Mouse (Mus musculus): ENCODE measurements around the gene Vcp.

Gene Vcp

GRCm38 (mm10) chr4:42972952-42973351 lies 27.4 kb downstream of the Vcp start:
- DNase-seq (ENCODE audit: low spot score) = no peak

DNA sequence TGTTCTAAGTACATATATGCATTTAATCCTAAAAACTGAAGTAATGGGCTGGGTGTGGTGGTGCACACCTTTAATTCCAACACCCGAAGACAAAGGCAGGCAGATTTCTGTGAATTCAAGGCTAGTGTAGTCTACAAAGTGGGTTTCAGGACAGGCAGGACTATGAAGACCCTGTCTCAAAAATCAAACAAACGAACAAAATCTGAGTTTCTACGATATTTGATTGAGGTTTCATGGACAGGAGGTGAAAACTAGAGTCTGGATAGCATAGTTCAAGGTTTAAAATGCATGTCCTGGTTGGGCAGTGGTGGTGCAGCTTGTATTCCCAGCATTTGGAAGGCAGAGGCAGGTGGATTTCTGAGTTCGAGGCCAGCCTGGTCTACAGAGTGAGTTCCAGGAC lies 31.0 kb downstream of the Vcp start, which contains the start of gene 1700022I11Rik:
TSS of gene 1700022I11Rik (plus strand) at position 301 of the 400 bp plus-strand sequence.
- DNase-seq (ENCODE audit: low spot score) = no peak

GRCm38 (mm10) chr4:42965039-42965719 lies 35.1 kb downstream of the Vcp start:
- no peak for DNase-seq (ENCODE audit: low spot score)

DNA sequence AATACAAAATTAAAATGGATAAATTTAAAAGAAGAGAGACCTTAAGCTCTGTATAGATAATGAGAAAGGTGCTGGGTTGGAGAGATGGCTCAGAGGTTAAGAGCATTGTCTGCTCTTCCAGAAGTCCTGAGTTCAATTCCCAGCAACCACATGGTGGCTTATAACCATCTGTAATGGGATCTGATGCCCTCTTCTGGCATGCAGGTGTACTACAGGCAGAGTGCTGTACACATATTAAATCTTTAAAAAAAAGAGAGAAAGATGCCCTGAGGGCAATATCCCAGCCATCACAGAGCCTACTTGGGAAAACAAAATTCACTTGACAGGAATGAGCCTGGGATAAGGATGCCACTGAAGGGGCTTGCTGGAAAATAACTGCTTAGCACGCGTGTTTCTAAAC lies 36.8 kb downstream of the Vcp start:
- no peak for DNase-seq (ENCODE audit: low spot score)

DNA sequence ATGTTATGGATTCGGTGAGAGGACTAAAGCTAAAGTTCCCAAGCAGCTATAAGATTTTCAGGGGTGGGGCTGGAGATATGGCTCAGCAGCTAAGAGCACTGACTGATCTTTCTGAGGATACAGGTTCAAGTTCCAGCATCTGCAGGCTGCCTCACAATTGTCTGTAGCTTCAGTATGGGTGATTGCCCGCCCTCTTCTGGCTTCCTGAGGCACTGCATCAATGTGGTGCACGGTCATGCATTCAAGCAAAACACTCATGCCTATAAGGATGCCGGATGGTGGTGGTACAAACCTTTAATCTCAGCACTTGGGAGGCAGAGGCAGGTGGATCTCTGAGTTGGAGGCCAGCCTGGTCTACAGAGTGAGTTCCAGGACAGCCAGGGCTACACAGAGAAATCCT lies 38.7 kb downstream of the Vcp start:
- no peak for DNase-seq (ENCODE audit: low spot score)

GRCm38 (mm10) chr4:42959382-42959781 lies 40.9 kb downstream of the Vcp start:
- DNase-seq (ENCODE audit: low spot score) = no peak

DNA sequence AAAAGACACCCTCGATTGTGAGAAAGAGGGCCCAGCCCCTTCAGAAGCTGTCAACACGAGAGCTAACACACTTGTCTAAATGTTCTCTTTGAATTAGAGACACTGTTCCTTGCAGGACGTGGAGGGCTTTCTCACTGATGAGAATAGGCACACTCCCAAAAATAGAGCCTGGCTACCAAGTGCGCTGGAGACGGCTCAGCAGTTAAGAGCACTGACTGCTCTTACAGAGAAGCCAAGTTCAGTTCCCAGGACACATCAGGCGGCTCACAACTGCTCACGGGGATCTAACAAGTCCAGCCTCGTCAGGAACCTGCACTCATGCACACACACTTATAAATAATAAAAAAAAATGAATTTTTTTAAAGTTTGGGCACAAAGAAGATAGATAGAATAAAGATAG lies 41.4 kb downstream of the Vcp start:
- DNase-seq (ENCODE audit: low spot score) = no peak

DNA sequence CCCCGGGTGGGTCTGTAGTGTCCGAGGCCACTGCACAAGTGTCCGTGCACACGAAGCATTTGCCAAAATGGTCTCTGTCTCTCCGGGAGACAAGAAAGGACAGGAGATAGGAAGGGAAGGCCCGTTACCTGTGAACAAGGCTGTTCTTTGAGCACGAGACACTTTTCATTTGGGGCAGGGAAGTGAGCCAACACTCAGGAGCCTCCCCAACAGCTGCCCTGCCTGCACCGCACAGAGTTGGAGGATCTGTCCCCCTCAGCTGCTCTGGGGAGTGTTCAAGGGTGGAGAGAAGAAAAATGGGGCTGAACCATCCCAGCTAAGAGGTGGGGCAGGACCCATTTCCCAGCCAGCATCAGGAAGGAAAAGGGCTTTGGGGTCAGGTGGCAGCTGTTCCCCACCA lies 42.3 kb downstream of the Vcp start:
- DNase-seq (ENCODE audit: low spot score) = no peak

GRCm38 (mm10) chr4:42957306-42957705 lies 43.0 kb downstream of the Vcp start:
- no peak for DNase-seq (ENCODE audit: low spot score)

- DNase-seq (ENCODE audit: low spot score) = no peak
These were observed 43.7 kb downstream of the Vcp start for GRCm38 (mm10) chr4:42956581-42956980.

DNA sequence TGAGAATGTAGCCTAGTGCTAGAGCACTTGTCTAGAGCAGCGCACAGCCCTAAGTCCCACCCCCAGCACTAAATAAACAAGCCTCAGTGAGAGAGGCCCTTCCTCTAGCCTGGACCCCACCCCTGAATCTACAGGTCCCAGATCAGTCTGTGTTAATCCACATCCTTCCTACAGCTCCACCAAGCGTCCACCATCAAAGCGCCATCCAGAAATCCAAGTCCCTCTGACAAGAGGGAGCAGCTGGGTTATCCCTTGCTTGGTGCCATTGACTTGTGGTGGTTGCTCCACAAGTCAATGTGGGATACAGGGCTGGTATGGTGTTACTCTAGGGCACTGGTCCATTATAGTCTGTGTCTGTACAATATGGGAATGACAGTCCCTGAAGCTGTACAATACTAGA lies 45.1 kb downstream of the Vcp start:
- DNase-seq (ENCODE audit: low spot score) = no peak

GRCm38 (mm10) chr4:42954297-42954696 lies 46.0 kb downstream of the Vcp start:
- DNase-seq (ENCODE audit: low spot score) = peak; percentile 76

DNA sequence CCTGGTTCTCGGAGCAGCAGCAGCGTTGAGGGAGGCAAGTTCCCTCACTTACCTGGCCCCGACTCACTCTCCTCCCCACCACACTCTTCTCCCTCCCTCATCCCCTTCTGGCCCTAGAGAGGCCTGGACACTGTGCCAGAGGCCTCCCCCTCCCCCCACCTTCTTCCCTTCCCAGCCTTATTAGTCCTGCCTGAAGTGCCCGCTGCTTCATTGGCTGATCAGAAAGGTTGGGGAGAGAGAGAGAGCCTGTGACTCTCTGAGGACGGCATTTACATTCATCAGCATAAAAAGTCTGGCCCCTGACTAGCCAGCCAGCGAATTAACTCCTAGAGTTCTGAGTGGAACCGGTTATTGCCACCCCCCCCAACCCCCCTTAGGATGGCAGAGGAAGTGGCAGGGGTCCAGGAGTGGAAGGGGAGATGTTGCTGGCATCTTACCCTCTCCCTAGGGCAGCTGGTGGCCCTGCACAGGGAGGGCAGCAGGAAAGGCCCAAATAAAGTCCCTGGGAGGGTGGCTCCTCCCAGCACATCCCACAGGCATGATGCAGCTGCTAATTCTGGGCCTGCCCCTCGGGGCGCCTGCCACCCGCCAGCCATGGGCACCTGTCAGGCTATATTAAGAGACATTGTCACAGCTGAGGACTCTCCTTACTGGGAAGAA lies 46.7 kb downstream of the Vcp start:
- no peak for DNase-seq (ENCODE audit: low spot score)

- DNase-seq (ENCODE audit: low spot score) = no peak
These were observed 47.7 kb downstream of the Vcp start for GRCm38 (mm10) chr4:42952563-42952962.

GRCm38 (mm10) chr4:42951206-42952195 lies 48.8 kb downstream of the Vcp start:
- DNase-seq (ENCODE audit: low spot score) = no peak

DNA sequence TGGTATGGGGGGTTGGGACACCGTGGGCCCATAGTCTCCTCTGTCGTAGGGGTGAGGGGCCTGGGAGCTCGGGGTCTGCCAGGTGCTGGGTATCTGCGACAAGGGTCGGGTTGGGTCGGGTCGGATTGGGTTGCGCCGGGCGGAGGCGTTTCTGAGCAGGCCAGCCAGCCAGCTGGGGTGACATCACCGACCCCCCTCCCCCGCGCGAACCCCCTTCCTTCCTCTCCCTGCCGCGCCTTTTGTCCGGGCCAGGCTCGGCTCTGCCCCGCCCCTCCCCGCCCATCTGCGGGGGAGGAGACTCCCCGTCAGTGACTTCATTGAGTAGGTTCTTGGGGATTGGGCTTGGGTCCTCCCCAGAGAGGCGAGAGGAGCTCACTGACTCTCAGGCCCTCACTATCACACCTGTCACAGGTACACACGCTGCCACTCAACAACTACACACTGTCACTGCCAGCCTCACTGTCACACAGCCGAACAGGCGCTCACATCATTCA lies 50.2 kb downstream of the Vcp start:
- DNase-seq (ENCODE audit: low spot score) = no peak

DNA sequence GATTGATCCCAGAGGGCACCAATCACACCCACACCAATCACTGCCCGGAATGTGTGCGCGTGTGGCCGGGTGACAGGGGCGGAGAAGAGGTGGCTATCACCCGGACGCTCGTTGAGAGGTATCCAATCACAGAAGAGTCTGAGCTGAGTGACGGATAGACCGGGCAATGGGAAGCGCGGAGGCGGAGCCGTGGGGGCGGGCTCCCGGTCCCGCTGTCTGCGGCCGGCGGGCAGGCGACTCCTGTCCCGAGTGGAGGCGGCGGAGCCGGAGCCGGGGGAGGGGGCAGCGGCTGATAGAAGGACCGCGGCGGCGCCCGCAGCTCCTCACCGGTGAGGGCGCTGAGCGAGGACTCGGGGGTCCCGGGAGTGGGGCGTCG lies 50.6 kb downstream of the Vcp start, which contains the start of gene Dnajb5:
TSS of gene Dnajb5 (plus strand) at position 139 of the 376 bp plus-strand sequence.
- DNase-seq (ENCODE audit: low spot score) = peak; percentile 99

GRCm38 (mm10) chr4:42949051-42949675 lies 51.1 kb downstream of the Vcp start:
- DNase-seq (ENCODE audit: low spot score) = no peak

- no peak for DNase-seq (ENCODE audit: low spot score)
These were observed 51.8 kb downstream of the Vcp start for GRCm38 (mm10) chr4:42948527-42948926.

- peak; percentile 90 for DNase-seq (ENCODE audit: low spot score)
These were observed 53.5 kb downstream of the Vcp start for GRCm38 (mm10) chr4:42946733-42947290.

GRCm38 (mm10) chr4:42945952-42946351 lies 54.4 kb downstream of the Vcp start:
- DNase-seq (ENCODE audit: low spot score) = peak; percentile 83

GRCm38 (mm10) chr4:42945445-42945844 lies 54.9 kb downstream of the Vcp start:
- DNase-seq (ENCODE audit: low spot score) = no peak

Measured in layer of hippocampus, adult 9-10 months (tissue).